Mouse (Mus musculus): ENCODE data around the gene Krt87. TPM values are rescaled to one million over a fixed set of nuclear protein-coding genes. Genes with fewer than 3 reads are reported as not detected.

Gene Krt87
- polyA plus RNA-seq, 1 experiment from 2014 or later, result 0.29 TPM

DNA sequence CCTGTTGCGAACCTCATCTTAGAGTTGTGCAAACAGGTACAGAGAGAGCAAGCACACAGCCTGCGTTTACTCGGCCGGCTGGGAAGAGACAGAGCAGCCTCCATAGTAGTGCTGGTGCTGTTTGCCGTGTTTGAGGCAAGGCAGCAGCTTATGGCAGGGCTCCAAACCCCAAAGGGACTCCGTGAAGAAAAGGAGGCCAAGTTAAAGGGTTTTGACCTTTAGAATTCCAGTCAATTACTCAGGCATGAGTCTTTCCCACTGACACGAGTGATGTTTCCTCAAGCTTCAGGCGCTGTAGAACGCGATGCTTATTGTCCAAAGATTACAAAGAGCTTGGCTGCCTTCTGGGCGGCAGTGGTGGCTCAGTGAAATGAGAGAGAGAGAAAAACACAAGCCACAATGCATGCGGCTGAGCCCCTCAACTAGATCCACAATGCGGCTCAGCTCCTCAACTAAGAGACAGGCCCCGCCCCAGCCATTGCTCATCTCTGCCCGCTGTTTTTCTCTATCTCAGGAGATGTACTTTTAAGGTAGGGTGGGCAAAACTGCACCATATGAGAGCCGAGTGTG, 19.8 kb upstream of the Krt87 start:
- no peak for ATAC-seq (ENCODE audit: insufficient number of reproducible peaks, insufficient read depth, low FRiP score, low TSS enrichment, low read depth)
- H3K9me3 ChIP-seq, result peaks cover 3% of the 10 kb centered on the region
- 80% methylated on average over 16 of the region's 16 CpGs for WGBS
- peaks cover under 1% of the 10 kb centered on the region; the same call in 1 of the 2 replicates for H3K27me3 ChIP-seq
- no peaks in the 10 kb centered on the region for H3K36me3 ChIP-seq
- no peak overlapping the region for H3K4me2 ChIP-seq
- no peak overlapping the region for H3K4me3 ChIP-seq (replicated peaks)
- H3K27ac ChIP-seq, result no peak overlapping the region
- no peak overlapping the region for H3K9ac ChIP-seq (replicated peaks)
- no peaks in the 10 kb centered on the region for H3K4me1 ChIP-seq (replicated peaks)

DNA sequence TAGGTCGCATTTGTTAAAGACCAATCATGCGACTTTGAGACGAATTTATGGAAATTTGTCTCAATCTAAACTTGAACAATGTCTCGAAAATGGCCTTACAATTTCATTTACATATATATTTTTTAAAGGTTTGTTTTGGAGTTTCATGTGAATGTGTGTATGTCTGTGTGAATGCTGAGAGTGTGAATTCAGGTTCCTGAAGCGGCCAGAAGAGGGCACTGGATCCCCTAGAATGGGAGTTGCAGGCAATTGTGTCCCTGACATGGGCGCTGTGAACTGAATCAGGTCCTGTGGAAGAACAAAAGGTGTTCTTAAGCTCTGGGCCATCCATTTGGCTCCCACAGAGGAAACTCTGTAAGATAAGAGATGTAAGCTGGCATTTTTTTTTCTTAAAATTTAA, 17.3 kb upstream of the Krt87 start:
- Histone ChIP-seq H3K36me3 (no peaks in the 10 kb centered on the region), H3K4me1 (replicated peaks) (no peaks in the 10 kb centered on the region; the same call in 1 of the 2 replicates), H3K27ac (no peak overlapping the region), H3K27me3 (0 out of 2 replicates have a peak, but pooled peaks cover 4% of the 10 kb centered on the region), H3K4me2 (no peak overlapping the region), H3K9me3 (peaks cover 3% of the 10 kb centered on the region), H3K4me3 (replicated peaks) (no peak overlapping the region), H3K9ac (replicated peaks) (no peak overlapping the region)
- ATAC-seq (ENCODE audit: insufficient number of reproducible peaks, insufficient read depth, low FRiP score, low TSS enrichment, low read depth), result no peak
- 87% methylated on average over 6 of the region's 6 CpGs for WGBS

DNA sequence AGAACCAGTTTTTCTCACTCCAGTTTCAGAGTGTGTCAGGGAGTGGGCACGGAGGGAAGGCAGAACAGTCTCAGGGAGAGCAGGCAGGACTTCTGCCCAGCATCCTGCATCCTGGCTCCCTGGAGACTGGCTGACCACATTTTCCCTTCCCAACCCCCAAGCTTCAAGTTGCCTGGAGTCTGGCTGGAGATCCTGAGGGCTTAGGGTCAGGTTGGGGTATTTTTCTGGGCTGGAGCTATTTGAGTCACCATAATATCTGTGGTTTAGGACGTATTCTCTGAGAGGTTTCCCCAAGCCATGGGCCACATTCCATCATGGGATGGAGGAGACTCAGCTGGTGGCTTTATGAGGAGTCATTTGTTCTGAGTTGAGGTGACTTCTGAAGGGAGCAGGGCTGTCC, 16.7 kb upstream of the Krt87 start:
- WGBS, result 81% methylated on average over 2 of the region's 2 CpGs
- H3K9ac ChIP-seq (replicated peaks), result no peak overlapping the region
- ATAC-seq (ENCODE audit: insufficient number of reproducible peaks, insufficient read depth, low FRiP score, low TSS enrichment, low read depth), result no peak
- H3K9me3 ChIP-seq, result peaks cover 3% of the 10 kb centered on the region
- H3K27me3 ChIP-seq, result 0 out of 2 replicates have a peak, but pooled peaks cover 4% of the 10 kb centered on the region
- H3K27ac ChIP-seq, result no peak overlapping the region
- no peaks in the 10 kb centered on the region; the same call in 1 of the 2 replicates for H3K4me1 ChIP-seq (replicated peaks)
- no peaks in the 10 kb centered on the region for H3K36me3 ChIP-seq
- H3K4me2 ChIP-seq, result no peak overlapping the region
- H3K4me3 ChIP-seq (replicated peaks), result no peak overlapping the region

DNA sequence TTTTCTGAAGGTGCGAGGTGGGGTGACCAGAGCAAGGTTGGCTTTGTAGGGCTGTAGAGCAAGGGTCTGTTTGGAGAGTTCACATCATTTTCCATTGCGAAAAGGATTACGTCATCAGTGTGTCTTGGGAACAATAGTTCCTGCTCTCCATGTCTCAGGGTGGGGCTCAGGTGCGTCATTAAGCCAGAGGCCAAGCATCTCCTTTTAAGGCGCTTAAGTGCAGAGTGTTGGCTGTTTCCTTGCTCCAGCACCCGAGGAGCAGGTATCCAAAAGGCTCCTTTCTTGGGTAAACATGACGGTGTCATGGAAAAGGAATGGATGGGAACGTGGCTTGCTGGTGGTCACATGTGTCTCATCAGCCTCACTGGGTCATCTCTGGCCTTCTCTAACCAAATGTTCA, 16.2 kb upstream of the Krt87 start:
- Histone ChIP-seq H3K27me3 (0 out of 2 replicates have a peak, but pooled peaks cover 4% of the 10 kb centered on the region), H3K9me3 (peaks cover 3% of the 10 kb centered on the region), H3K36me3 (no peaks in the 10 kb centered on the region), H3K9ac (replicated peaks) (no peak overlapping the region), H3K4me3 (replicated peaks) (no peak overlapping the region), H3K4me2 (no peak overlapping the region), H3K4me1 (replicated peaks) (no peaks in the 10 kb centered on the region; the same call in 1 of the 2 replicates), H3K27ac (no peak overlapping the region)
- no peak for ATAC-seq (ENCODE audit: insufficient number of reproducible peaks, insufficient read depth, low FRiP score, low TSS enrichment, low read depth)
- WGBS, result 85% methylated on average over 8 of the region's 8 CpGs

DNA sequence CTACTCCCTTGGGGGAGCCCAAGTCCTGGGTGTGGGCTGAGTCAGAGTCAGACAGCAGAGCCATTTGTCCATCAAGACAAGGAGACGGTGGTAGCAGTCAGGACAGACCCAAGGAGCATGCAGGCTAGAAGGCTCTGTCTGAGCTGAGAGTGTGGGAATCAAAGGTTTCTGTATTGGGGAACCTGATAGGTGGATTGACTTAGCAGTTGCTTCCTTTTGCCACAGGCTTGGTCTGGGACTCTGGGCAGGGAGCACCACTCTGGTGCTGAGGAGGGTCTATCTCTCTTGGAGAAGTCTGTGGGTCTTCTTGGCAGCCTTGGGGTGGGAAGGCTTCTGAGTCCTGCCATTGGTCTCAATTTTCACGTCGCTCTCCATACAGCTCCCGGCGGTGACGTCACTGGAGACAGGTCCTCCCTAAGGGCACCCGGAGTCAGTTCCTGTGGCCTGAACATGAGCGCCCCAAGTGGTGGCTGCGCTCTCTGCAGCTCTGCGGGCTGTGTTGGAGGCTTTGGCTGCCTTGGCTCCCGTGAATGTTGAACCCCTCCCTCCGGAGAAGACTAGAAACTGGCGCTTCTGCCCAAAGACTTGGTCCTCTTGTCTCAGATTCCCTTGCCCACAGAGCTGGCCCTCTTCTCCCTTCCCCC, 14.6 kb upstream of the Krt87 start:
- H3K9me3 ChIP-seq, result peaks cover 3% of the 10 kb centered on the region
- 4% methylated on average over 13 of the region's 13 CpGs for WGBS
- no peak overlapping the region for H3K9ac ChIP-seq (replicated peaks)
- no peaks in the 10 kb centered on the region for H3K36me3 ChIP-seq
- no peak overlapping the region for H3K4me3 ChIP-seq (replicated peaks)
- no peak overlapping the region for H3K4me2 ChIP-seq
- 0 out of 2 replicates have a peak, but pooled peaks cover 4% of the 10 kb centered on the region for H3K27me3 ChIP-seq
- H3K4me1 ChIP-seq (replicated peaks), result no peaks in the 10 kb centered on the region; the same call in 1 of the 2 replicates
- no peak for ATAC-seq (ENCODE audit: insufficient number of reproducible peaks, insufficient read depth, low FRiP score, low TSS enrichment, low read depth)
- no peak overlapping the region for H3K27ac ChIP-seq

DNA sequence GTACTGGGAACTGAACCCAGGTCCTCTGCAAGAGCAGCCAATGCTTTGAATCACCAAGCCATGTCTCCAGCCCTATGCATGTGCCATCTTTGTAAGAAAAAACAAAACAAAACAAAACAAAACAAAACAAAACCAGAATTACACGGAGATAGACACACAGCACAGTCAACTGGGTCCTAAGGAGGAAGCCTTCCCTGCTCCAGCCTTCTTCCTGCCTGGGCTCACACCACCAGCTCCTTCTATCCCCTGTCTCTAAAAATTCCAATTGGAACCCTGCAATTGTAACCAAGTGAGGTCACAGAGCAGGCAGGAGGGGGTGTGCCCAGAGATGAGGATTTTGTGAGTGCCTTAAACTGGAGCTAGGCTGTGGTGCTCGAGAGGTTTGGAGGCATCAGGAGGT, 8.8 kb upstream of the Krt87 start, which contains the start of gene Krt88:
TSS of gene Krt88 (plus strand) at position 301 of the 400 bp plus-strand sequence.
- no peak within 1 kb of the TSS for H3K4me3 ChIP-seq (replicated peaks)
- no peak within 1 kb of the TSS for H3K4me2 ChIP-seq
- H3K9me3 ChIP-seq, result no peaks in the 10 kb centered on the region
- H3K27ac ChIP-seq, result no peak within 1 kb of the TSS
- no peaks in the 10 kb centered on the region for H3K4me1 ChIP-seq (replicated peaks)
- no peaks in the 10 kb centered on the region for H3K27me3 ChIP-seq
- no peak within 1 kb of the TSS for H3K9ac ChIP-seq (replicated peaks)
- ATAC-seq (ENCODE audit: insufficient number of reproducible peaks, insufficient read depth, low FRiP score, low TSS enrichment, low read depth), result no peak
- 76% methylated on average over 2 of the region's 2 CpGs for WGBS
- H3K36me3 ChIP-seq, result no peaks in the 10 kb centered on the region

DNA sequence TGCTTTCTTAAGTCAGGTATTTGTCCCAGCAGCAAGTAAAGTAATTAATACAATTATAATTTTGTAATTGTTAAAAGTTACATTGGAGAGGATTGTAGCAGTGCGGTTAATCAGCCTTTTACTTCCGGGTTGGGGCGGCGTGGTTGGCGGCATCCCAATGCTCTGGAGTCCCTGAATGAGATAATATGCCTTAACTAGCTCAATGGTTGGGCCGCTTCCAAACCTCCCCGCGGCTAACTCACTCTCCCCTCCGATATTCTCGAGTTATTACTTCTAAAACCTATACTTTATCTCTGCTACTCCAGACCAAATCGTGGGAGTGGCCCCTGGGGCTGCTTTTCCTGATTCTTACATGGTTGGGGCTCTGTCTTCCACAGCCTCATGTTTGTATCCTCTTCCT, 8.0 kb upstream of the Krt87 start:
- no peaks in the 10 kb centered on the region for H3K36me3 ChIP-seq
- no peak overlapping the region for H3K27ac ChIP-seq
- no peak overlapping the region for H3K4me2 ChIP-seq
- H3K4me3 ChIP-seq (replicated peaks), result no peak overlapping the region
- H3K4me1 ChIP-seq (replicated peaks), result no peaks in the 10 kb centered on the region
- 74% methylated on average over 11 of the region's 11 CpGs for WGBS
- no peak for ATAC-seq (ENCODE audit: insufficient number of reproducible peaks, insufficient read depth, low FRiP score, low TSS enrichment, low read depth)
- H3K9me3 ChIP-seq, result no peaks in the 10 kb centered on the region
- H3K9ac ChIP-seq (replicated peaks), result no peak overlapping the region
- H3K27me3 ChIP-seq, result no peaks in the 10 kb centered on the region

DNA sequence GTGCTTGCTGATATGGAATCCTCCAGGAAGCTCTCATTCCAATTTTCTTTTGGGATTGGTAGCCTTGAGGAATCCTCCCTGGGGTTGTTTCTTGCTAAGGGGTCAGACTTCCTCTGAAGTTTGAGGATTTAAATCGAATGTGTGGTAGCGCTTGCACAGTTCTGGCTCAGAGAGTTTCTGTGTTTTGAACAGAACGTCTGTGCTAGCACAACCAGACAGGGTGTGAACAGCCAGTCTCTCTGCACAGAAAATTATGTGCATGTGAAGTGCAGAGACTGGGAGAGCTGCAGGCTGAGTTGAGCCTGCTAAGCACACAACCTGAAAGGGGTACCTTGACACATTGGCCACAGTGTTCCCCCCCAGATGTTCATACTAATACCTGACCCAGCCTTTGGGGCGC, 2.2 kb upstream of the Krt87 start:
- no peak for ATAC-seq (ENCODE audit: insufficient number of reproducible peaks, insufficient read depth, low FRiP score, low TSS enrichment, low read depth)
- 72% methylated on average over 4 of the region's 4 CpGs for WGBS
- H3K36me3 ChIP-seq, result no peaks in the 10 kb centered on the region
- no peak overlapping the region for H3K4me3 ChIP-seq (replicated peaks)
- H3K27me3 ChIP-seq, result peaks cover 52% of the 10 kb centered on the region
- H3K9ac ChIP-seq (replicated peaks), result no peak overlapping the region
- peaks cover 10% of the 10 kb centered on the region for H3K4me1 ChIP-seq (replicated peaks)
- H3K4me2 ChIP-seq, result no peak overlapping the region
- H3K27ac ChIP-seq, result no peak overlapping the region
- H3K9me3 ChIP-seq, result no peaks in the 10 kb centered on the region

DNA sequence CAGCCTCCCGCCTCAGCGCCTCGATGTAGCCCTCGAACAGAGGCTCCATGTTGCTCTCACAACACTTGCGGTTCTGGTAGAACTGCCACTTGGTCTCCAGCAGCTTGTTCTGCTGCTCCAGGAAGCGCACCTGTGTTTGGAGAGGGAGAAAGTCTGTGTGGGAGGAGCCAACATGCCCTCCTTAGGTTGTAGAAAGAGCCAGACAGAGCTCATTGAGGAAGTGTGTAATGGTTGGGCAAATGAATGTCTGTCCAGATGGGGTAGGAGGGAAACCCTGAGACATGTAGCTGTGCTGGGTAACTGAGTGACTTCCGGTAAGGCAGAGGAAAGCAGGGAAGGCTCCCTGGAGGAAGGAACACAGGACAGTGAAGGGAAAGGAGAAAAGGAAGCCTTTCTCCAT, 2.0 kb downstream of the Krt87 start:
- no peaks in the 10 kb centered on the region for H3K36me3 ChIP-seq
- no peak overlapping the region for H3K27ac ChIP-seq
- no peak overlapping the region for H3K4me2 ChIP-seq
- H3K9ac ChIP-seq (replicated peaks), result no peak overlapping the region
- no peaks in the 10 kb centered on the region for H3K9me3 ChIP-seq
- 91% methylated on average over 7 of the region's 7 CpGs for WGBS
- no peak overlapping the region for H3K4me3 ChIP-seq (replicated peaks)
- peaks cover 59% of the 10 kb centered on the region for H3K27me3 ChIP-seq
- no peak for ATAC-seq (ENCODE audit: insufficient number of reproducible peaks, insufficient read depth, low FRiP score, low TSS enrichment, low read depth)
- H3K4me1 ChIP-seq (replicated peaks), result peaks cover 10% of the 10 kb centered on the region

DNA sequence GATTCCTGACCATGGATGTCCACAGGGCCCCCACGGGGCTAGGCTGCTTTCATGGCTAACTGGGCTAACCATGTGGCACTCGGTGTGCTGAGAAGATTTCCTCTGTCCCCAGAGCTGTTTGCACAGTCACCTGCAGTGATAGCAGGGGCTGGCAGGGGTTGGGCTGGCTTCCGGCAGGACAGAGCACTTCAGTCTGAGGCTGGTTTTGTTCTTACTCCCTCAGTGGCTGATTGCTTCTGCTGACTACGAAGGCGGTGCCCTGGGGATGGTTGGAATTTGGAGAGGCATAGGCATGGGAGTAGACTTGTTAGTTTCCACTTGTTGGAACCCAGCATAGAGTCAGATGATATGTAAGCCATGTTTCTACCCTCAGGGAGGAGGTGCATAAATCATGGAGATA, 13.7 kb downstream of the Krt87 start:
- Histone ChIP-seq H3K27me3 (peaks cover 8% of the 10 kb centered on the region), H3K4me2 (no peak overlapping the region), H3K4me3 (replicated peaks) (no peak overlapping the region), H3K36me3 (no peaks in the 10 kb centered on the region), H3K27ac (no peak overlapping the region), H3K9me3 (no peaks in the 10 kb centered on the region), H3K4me1 (replicated peaks) (peaks cover 4% of the 10 kb centered on the region; the same call in 1 of the 2 replicates), H3K9ac (replicated peaks) (no peak overlapping the region)
- ATAC-seq (ENCODE audit: insufficient number of reproducible peaks, insufficient read depth, low FRiP score, low TSS enrichment, low read depth), result no peak
- WGBS, result 36% methylated on average over 5 of the region's 5 CpGs

DNA sequence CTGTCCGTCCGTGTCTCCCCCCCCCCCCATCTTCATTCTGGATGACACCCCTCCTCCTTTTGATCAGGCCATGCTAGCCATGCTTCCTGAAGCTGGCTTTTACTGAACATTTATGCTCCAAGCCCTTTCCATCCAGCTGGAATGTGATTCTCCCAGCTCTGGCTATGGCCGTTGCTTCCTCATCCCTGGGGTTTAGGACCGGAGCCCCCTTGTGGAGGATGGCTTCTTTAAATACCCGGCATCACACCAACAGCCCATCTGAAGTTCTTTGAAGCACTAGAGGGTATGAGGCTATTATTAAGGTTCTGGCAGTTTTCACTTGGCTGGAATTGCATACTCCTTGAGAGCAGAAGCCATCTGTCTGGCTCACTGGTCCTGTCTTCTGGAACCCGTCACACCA, 17.7 kb downstream of the Krt87 start:
- H3K36me3 ChIP-seq, result no peaks in the 10 kb centered on the region
- whole genome bisulfite sequencing, result 52% methylated on average over 6 of the region's 6 CpGs
- no peak for ATAC-seq (ENCODE audit: insufficient number of reproducible peaks, insufficient read depth, low FRiP score, low TSS enrichment, low read depth)
- H3K9me3 ChIP-seq, result no peaks in the 10 kb centered on the region
- H3K4me1 ChIP-seq (replicated peaks), result peaks cover 4% of the 10 kb centered on the region; the same call in 1 of the 2 replicates
- no peak overlapping the region for H3K4me2 ChIP-seq
- H3K27me3 ChIP-seq, result peaks cover 8% of the 10 kb centered on the region
- H3K9ac ChIP-seq (replicated peaks), result no peak overlapping the region
- no peak overlapping the region for H3K27ac ChIP-seq
- no peak overlapping the region for H3K4me3 ChIP-seq (replicated peaks)

Measured in limb, embryonic 12.5 days (tissue).